Mouse (Mus musculus): ENCODE results near the gene Pparg.

- TF ChIP-seq POLR2A (IDR thresholded peaks at IDR 0.05; ENCODE audit: low read depth, low read length): no peak
- no peak for TF ChIP-seq CTCF (IDR thresholded peaks at IDR 0.05; ENCODE audit: borderline replicate concordance, insufficient read depth, low read length)
These were observed 175.4 kb downstream of the Pparg start for GRCm38 (mm10) chr6:115536169-115536568.

All from embryonic fibroblast, embryonic 13.5 days (primary cell).